Mouse (Mus musculus) liver, embryonic 13.5 days (tissue): Measurements from ENCODE around the gene Inf2. TPM values are rescaled to one million over a fixed set of nuclear protein-coding genes. Genes with fewer than 3 reads are reported as not detected.

Experiments
- ATAC-seq: fragments of 200-750 bp; cut with Nextera tagmentation; 2 replicates; pipeline ENCODE4 v1.8.0; 2017; ENCODE audit warnings: low read depth, mild to moderate bottlenecking, moderate number of reproducible peaks, moderate library complexity
- DNase-seq: peaks from one replicate; pipeline ENCODE4 v3.0.0; 2022
- H3K27ac ChIP-seq: fragments of 300-500 bp; sonication (generic); 2 replicates; pipeline ENCODE4 v1.5.1; 2015; ENCODE audit warnings: moderate library complexity, mild to moderate bottlenecking, inconsistent platforms
- H3K27me3 ChIP-seq: fragments of 300-500 bp; sonication (generic); 2 replicates; pipeline ENCODE4 v1.6.1; 2015; ENCODE audit warnings: mild to moderate bottlenecking, inconsistent platforms
- H3K36me3 ChIP-seq: fragments of 300-500 bp; sonication (generic); 2 replicates; pipeline ENCODE4 v1.6.1; 2015; ENCODE audit warnings: mild to moderate bottlenecking, inconsistent platforms
- H3K4me1 ChIP-seq: fragments of 300-500 bp; sonication (generic); replicated peaks from 2 replicates; pipeline ENCODE4 v1.6.1; 2015; ENCODE audit warnings: inconsistent platforms
- H3K4me2 ChIP-seq: fragments of 300-500 bp; sonication (generic); 2 replicates; pipeline ENCODE4 v1.6.1; 2015; ENCODE audit warnings: inconsistent platforms, mild to moderate bottlenecking, moderate library complexity
- H3K4me3 ChIP-seq: fragments of 300-500 bp; sonication (generic); replicated peaks from 2 replicates; pipeline ENCODE4 v1.5.1; 2015; ENCODE audit warnings: mild to moderate bottlenecking, inconsistent platforms
- H3K9ac ChIP-seq: fragments of 300-500 bp; sonication (generic); 2 replicates; pipeline ENCODE4 v1.6.1; 2015; ENCODE audit warnings: mild to moderate bottlenecking, inconsistent platforms
- H3K9me3 ChIP-seq: fragments of 300-500 bp; sonication (generic); replicated peaks from 2 replicates; pipeline ENCODE4 v1.6.1; 2016; ENCODE audit warnings: inconsistent platforms
- WGBS: fragments of 180-500 bp; shearing (Covaris S2); methylation state at CpG from one replicate; pipeline ENCODE4 v1.1.7; 2015; ENCODE audit not compliant: insufficient replicate concordance; 5-methylcytosine and 5-hydroxymethylcytosine counted together
- polyA plus RNA-seq: library from polyadenylated mRNA; unstranded; fragments of >200 nt; fragmentation: Nextera tagmentation; extraction: Ambion mirVana; gene quantifications from 2 replicates; pipeline ENCODE4 v1.2.1, GENCODE M21; 2015

The Inf2 gene
- polyA plus RNA-seq, 1 experiment from 2014 or later: 2.1 TPM

GRCm38 (mm10) chr12:112587125-112588124 is 1.2 kb upstream of the Inf2 start:
- Histone ChIP-seq H3K36me3 (no peaks in the 10 kb centered on the region), H3K9ac (no peak overlapping the region), H3K4me3 (no peak overlapping the region), H3K27me3 (peaks cover 31% of the 10 kb centered on the region), H3K9me3 (no peaks in the 10 kb centered on the region), H3K4me2 (peak overlapping the region; percentile 76), H3K4me1 (peaks cover 63% of the 10 kb centered on the region), H3K27ac (peak overlapping the region; percentile 77)
- peak; percentile 50 for ATAC-seq
- no peak for DNase-seq
- 64% methylated on average over 14 of the region's 14 CpGs for WGBS

- Histone ChIP-seq H3K9me3 (no peaks in the 10 kb centered on the region), H3K4me2 (peak overlapping the region; percentile 76), H3K27me3 (peaks cover 31% of the 10 kb centered on the region), H3K9ac (peak overlapping the region; percentile 67), H3K4me1 (peaks cover 85% of the 10 kb centered on the region), H3K36me3 (no peaks in the 10 kb centered on the region), H3K4me3 (peak overlapping the region; percentile 60), H3K27ac (no peak overlapping the region)
- WGBS: 39% methylated on average over 8 of the region's 8 CpGs
- ATAC-seq (no peak), DNase-seq (no peak)
Measured at GRCm38 (mm10) chr12:112589491-112590191, 1.1 kb downstream of the Inf2 start.

- WGBS: 83% methylated on average over 8 of the region's 8 CpGs
- Histone ChIP-seq H3K27ac (no peak overlapping the region), H3K36me3 (no peaks in the 10 kb centered on the region), H3K4me2 (peak overlapping the region; percentile 76; the same call in 1 of the 2 replicates), H3K4me3 (no peak overlapping the region), H3K27me3 (peaks cover 31% of the 10 kb centered on the region), H3K9ac (no peak overlapping the region), H3K9me3 (no peaks in the 10 kb centered on the region), H3K4me1 (peaks cover 88% of the 10 kb centered on the region)
- DNase-seq: no peak
- no peak for ATAC-seq
Measured at GRCm38 (mm10) chr12:112590566-112591239, 2.1 kb downstream of the Inf2 start.

- no peaks in the 10 kb centered on the region for H3K9me3 ChIP-seq
- H3K4me2 ChIP-seq: no peak overlapping the region
- no peak overlapping the region for H3K9ac ChIP-seq
- ATAC-seq: no peak
- no peak overlapping the region for H3K27ac ChIP-seq
- H3K27me3 ChIP-seq: peaks cover 31% of the 10 kb centered on the region
- WGBS: 63% methylated on average over 5 of the region's 5 CpGs
- H3K4me3 ChIP-seq: no peak overlapping the region
- H3K36me3 ChIP-seq: no peaks in the 10 kb centered on the region
- no peak for DNase-seq
- peaks cover 88% of the 10 kb centered on the region for H3K4me1 ChIP-seq
Measured at GRCm38 (mm10) chr12:112591240-112591639, 2.7 kb downstream of the Inf2 start.

- H3K4me3 ChIP-seq: no peak overlapping the region
- H3K9me3 ChIP-seq: no peaks in the 10 kb centered on the region
- H3K4me2 ChIP-seq: no peak overlapping the region
- H3K27ac ChIP-seq: no peak overlapping the region
- ATAC-seq (no peak), DNase-seq (no peak)
- H3K27me3 ChIP-seq: peaks cover 31% of the 10 kb centered on the region
- H3K9ac ChIP-seq: 0 out of 2 replicates have a peak overlapping the region, but pooled peaks have one; percentile 4
- no peaks in the 10 kb centered on the region for H3K36me3 ChIP-seq
- WGBS: 69% methylated on average over 3 of the region's 3 CpGs
- peaks cover 90% of the 10 kb centered on the region for H3K4me1 ChIP-seq
Measured at GRCm38 (mm10) chr12:112591730-112592129, 3.1 kb downstream of the Inf2 start.

GRCm38 (mm10) chr12:112592985-112593734 is 4.6 kb downstream of the Inf2 start:
- ATAC-seq: no peak

GRCm38 (mm10) chr12:112593951-112594915 is 5.6 kb downstream of the Inf2 start:
- H3K27ac ChIP-seq: peak overlapping the region; percentile 58
- no peaks in the 10 kb centered on the region for H3K36me3 ChIP-seq
- 33% methylated on average over 16 of the region's 16 CpGs for WGBS
- peaks cover 90% of the 10 kb centered on the region for H3K4me1 ChIP-seq
- H3K9ac ChIP-seq: no peak overlapping the region
- ATAC-seq: no peak
- H3K27me3 ChIP-seq: peaks cover 6% of the 10 kb centered on the region
- DNase-seq: no peak
- no peak overlapping the region; the same call in 1 of the 2 replicates for H3K4me2 ChIP-seq
- H3K4me3 ChIP-seq: no peak overlapping the region
- H3K9me3 ChIP-seq: no peaks in the 10 kb centered on the region

More at GRCm38 (mm10) chr12:112592985-112593734, 4.6 kb downstream of the Inf2 start:
- no peaks in the 10 kb centered on the region for H3K36me3 ChIP-seq
- no peaks in the 10 kb centered on the region for H3K9me3 ChIP-seq
- peaks cover 17% of the 10 kb centered on the region for H3K27me3 ChIP-seq
- no peak overlapping the region; the same call in 1 of the 2 replicates for H3K4me2 ChIP-seq
- peak overlapping the region; percentile 58; the same call in 1 of the 2 replicates for H3K27ac ChIP-seq
- H3K9ac ChIP-seq: no peak overlapping the region
- peaks cover 90% of the 10 kb centered on the region for H3K4me1 ChIP-seq
- no peak for DNase-seq
- no peak overlapping the region for H3K4me3 ChIP-seq
- WGBS: 62% methylated on average over 21 of the region's 21 CpGs

GRCm38 (mm10) chr12:112594989-112595388 is 6.4 kb downstream of the Inf2 start:
- Histone ChIP-seq H3K4me3 (no peak overlapping the region), H3K9ac (0 out of 2 replicates have a peak overlapping the region, but pooled peaks have one; percentile 15), H3K9me3 (no peaks in the 10 kb centered on the region), H3K36me3 (0 out of 2 replicates have a peak, but pooled peaks cover 3% of the 10 kb centered on the region), H3K4me1 (peaks cover 90% of the 10 kb centered on the region), H3K27ac (peak overlapping the region; percentile 58), H3K4me2 (no peak overlapping the region), H3K27me3 (no peaks in the 10 kb centered on the region)
- ATAC-seq (no peak), DNase-seq (no peak)
- WGBS: 29% methylated on average over 4 of the region's 4 CpGs

- no peak overlapping the region for H3K4me2 ChIP-seq
Measured at GRCm38 (mm10) chr12:112595626-112596025, 7.0 kb downstream of the Inf2 start.

More at GRCm38 (mm10) chr12:112595626-112596025, 7.0 kb downstream of the Inf2 start:
- Histone ChIP-seq H3K4me1 (peaks cover 91% of the 10 kb centered on the region), H3K9me3 (no peaks in the 10 kb centered on the region), H3K27me3 (no peaks in the 10 kb centered on the region), H3K36me3 (peaks cover 9% of the 10 kb centered on the region; the same call in 1 of the 2 replicates), H3K27ac (0 out of 2 replicates have a peak overlapping the region, but pooled peaks have one; percentile 58), H3K4me3 (no peak overlapping the region), H3K9ac (0 out of 2 replicates have a peak overlapping the region, but pooled peaks have one; percentile 15)
- WGBS: 57% methylated on average over 4 of the region's 4 CpGs
- no peak for DNase-seq
- no peak for ATAC-seq
